Mouse (Mus musculus): ENCODE measurements around the gene Nans.

DNA sequence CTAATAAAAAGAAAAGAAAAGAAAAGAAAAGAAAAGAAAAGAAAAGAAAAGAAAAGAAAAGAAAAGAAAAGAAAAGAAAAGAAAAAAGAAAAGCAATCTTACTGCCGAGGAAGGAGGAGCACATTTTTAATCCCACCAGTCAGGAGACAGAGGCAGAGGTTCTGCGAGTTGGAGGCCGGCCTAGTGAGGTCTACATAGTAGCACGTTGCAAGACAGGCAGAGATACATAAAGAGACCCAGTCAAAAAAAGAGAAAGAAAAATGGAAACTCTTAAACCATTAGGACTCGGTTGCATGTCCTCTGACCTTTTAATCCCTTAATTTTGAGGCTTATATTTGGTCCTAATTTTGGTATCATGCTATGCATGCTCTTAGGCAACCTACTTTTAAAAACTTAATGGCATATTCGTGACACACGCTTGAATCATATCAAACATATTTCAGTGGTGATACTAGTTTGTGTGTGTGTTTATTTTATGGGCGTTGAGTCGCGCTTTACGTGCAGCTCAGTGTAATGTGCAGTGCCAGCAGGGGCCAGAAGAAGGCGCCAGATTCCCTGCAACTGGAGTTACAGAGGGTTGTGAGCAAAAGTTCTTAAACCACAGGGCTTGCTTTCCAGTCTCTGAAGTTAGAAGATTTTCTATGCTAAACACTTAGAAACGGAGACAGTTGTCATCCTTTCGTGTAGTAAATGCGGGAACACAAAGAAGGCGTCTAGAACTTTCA is 18.9 kb downstream of the Nans start:
- no peak for TF ChIP-seq POLR2A (IDR thresholded peaks at IDR 0.05; ENCODE audit: insufficient read length, low read depth)
- no peak for TF ChIP-seq USF1 (IDR thresholded peaks at IDR 0.05; ENCODE audit: low read depth)
- TF ChIP-seq E2F4 (IDR thresholded peaks at IDR 0.05; ENCODE audit: insufficient read depth) = no peak
- no peak for TF ChIP-seq REST (IDR thresholded peaks at IDR 0.05; ENCODE audit: insufficient read depth, insufficient read length)
- TF ChIP-seq MAX (IDR thresholded peaks at IDR 0.05; ENCODE audit: low read depth) = no peak
- TF ChIP-seq TCF12 (IDR thresholded peaks at IDR 0.05; ENCODE audit: insufficient read depth, poor library complexity, severe bottlenecking) = no peak
- no peak for TF ChIP-seq MYOD1 (IDR thresholded peaks at IDR 0.05; ENCODE audit: control insufficient read depth in 1 of 3, insufficient read length in 2 of 3, low read depth in 2 of 3)
- TF ChIP-seq POLR2AphosphoS2 (IDR thresholded peaks at IDR 0.05; ENCODE audit: insufficient read length, low read depth) = no peak
- no peak for TF ChIP-seq CEBPB (IDR thresholded peaks at IDR 0.05; ENCODE audit: insufficient read depth, poor library complexity, severe bottlenecking)
- TF ChIP-seq TCF3 (IDR thresholded peaks at IDR 0.05; ENCODE audit: insufficient read length, low read depth) = no peak
- TF ChIP-seq MYOG (IDR thresholded peaks at IDR 0.05; ENCODE audit: control insufficient read depth in 1 of 3, insufficient read depth in 1 of 3, insufficient read length in 2 of 3, low read depth in 2 of 3) = no peak
